Mouse (Mus musculus) erythroblast, adult 5-6 weeks (primary cell): Measurements from ENCODE around the gene Rab8a. TPM values are rescaled to one million over a fixed set of nuclear protein-coding genes. Genes with fewer than 3 reads are reported as not detected.
A peak's percentile ranks its signal among the peaks of the same experiment; 100 is the strongest.

Experiments used
- ATAC-seq: replicated peaks from 2 replicates; pipeline ENCODE4 v1.8.0; 2016; ENCODE audit warnings: moderate number of reproducible peaks, mild to moderate bottlenecking, moderate TSS enrichment, inconsistent platforms; ENCODE audit not compliant: poor library complexity, low FRiP score, severe bottlenecking
- total RNA-seq, 2 experiments: library from RNA; stranded (forward) in 1 of 2; stranded (reverse) in 1 of 2; fragments of 150-400 nt in 1 of 2; fragments of 200-764, 138-1000 nt in 1 of 2; gene quantifications; 2 replicates each; pipeline versions ENCODE4 v1.2.3 to v1.2.4; 2015 to 2017; ENCODE audit warnings: low replicate concordance in 2 of 2

Rab8a gene
- total RNA-seq, 2 experiments from 2014 or later = 26.9 to 69.9 TPM

GRCm38 (mm10) chr8:72208582-72208981, 47.6 kb downstream of the Rab8a start:
- ATAC-seq = no peak

GRCm38 (mm10) chr8:72210222-72210621, 49.2 kb downstream of the Rab8a start:
- no peak for ATAC-seq

DNA sequence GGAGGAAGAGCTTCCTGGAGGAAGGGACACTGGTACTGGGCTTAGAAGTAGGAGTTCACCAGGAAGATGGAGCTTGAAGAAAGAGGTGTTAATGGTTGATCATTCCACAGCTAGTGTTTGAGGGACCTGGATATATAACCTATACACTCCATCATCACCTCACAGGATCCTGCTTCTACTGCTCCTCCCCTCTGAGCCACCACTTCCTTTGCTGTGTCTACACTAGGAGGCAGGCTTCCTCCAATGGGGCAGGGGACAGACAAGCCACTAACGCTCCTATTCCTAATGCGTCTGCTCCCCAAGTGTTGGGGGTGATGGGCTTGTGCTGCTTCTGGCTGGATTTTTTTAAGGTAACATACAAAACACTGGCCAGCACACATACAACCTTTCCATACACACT, 49.7 kb downstream of the Rab8a start:
- ATAC-seq = 0 out of 2 replicates have a peak, but pooled peaks have one; percentile 16

GRCm38 (mm10) chr8:72211846-72212245, 50.8 kb downstream of the Rab8a start:
- ATAC-seq = no peak

DNA sequence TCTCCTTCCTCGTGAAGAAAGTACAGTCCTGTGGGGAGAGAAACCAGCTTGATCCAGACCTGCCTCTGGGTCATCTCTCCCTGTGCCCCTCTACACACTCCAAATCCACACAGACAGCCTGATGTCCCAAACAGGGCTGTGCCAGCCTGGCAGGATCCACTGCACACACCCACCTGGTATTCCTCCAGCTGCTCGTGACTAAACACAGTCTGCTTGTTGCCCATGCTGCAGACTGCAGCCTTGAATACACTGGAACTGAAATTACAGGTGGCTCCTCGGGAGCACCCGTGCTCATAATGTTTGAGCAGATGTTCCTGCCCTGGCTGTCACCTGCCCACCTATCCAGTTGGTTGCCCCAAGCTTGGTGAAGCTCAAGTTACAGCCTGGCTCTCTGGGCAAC, 51.8 kb downstream of the Rab8a start, which contains the start of gene Cib3:
Gene Cib3 (minus strand): TSS at position 87 of the 400 bp plus-strand sequence.
- no peak for ATAC-seq

DNA sequence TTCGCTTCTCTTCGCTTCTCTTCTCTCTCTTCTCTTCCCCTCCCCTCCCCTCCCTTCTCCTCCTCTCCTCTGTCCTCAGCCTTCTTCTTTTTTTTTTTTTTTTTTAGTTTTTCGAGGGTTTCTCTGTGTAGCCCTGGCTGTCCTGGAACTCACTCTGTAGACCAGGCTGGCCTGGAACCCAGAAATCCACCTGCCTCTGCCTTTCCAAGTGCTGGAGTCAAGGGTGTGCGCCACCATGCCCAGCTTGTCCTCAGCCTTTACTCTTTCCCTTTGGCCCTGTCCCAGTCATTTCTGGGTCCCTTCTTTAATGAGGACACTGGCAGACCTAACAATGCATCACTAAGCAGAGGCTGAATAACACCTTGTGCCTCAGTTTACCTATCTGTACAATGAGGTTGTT, 52.5 kb downstream of the Rab8a start, which contains the start of gene Gm11034:
Gene Gm11034 (minus strand): TSS at position 101 of the 400 bp plus-strand sequence.
- ATAC-seq = no peak

DNA sequence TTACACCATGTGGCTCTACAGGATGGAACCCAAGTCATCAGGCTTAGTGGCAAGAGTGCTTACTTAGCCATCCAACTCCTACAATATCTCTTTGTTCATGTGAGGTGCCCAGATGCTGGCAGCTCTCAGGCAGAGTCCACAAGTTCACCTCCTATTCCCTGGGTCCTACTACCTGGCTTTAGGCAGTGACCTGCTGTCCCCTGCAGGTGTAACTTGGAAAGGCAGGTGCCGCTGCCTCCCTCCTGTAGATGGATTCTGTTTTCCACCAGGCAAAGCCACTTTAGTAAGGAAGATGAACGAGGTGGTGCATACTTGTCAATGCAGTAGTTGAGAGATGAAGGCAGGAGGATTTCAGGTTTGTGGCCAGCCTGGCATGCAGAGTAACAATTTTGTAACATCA, 54.1 kb downstream of the Rab8a start:
- no peak for ATAC-seq

DNA sequence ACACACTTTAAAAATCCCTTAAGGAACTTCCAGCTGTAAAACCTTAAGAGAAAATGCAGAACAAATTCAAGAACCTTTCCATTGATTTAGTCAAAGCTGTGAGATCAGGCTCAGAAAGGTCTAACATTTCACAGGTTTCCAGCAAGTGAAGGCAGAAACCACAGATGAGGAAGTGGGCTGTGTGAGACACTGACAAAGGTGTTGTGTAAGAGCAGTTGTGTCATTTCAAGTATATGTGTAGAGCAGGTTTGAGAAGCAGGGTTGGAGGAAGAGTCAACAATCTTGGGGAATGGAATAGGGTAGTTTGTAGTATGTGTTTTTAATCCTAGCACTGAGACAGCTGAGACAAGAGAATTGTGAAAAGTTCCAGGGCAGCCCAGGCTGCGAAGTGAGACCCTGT, 54.9 kb downstream of the Rab8a start:
- ATAC-seq = no peak

GRCm38 (mm10) chr8:72218781-72219540, 58.0 kb downstream of the Rab8a start:
- ATAC-seq = no peak

DNA sequence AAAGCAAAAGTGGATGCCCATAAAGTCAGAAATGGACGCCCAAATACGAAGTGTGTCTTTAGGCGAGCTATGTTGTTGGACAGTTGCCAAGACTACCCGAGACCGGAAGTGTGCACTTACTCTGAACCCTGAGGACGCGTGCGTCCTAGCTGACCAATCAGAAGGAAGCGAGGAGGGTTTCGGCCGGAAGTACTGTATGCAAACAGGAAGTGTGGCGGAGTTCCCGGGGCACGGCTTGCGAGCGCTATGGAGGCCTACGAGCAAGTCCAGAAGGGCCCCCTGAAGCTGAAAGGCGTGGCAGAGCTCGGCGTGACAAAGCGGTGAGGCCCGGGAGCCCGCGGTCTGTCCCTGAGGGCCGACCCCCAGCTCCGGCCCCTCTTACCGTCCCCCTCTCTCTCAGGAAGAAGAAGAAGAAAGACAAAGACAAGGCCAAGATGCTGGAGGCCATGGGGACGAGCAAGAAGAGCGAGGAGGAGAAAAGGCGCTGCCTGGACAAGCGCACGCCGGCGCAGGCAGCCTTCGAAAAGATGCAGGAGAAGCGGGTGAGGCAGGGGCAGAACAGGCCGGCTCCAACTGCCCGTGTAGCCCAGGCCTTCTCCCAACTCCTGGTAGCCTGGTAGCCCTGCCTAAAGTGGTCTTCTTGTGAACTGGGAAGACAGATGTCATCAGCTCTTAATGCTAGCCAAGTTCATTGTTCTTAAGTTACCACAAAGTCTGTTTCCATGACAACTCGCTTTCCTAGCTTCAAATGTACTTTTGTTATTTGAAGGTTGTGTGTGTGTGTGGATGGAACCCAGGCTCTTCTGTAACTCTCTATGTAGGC, 58.8 kb downstream of the Rab8a start, which contains the start of gene Fam32a:
Gene Fam32a (plus strand): TSS at position 190 of the 823 bp plus-strand sequence.
- ATAC-seq = peak; percentile 97

DNA sequence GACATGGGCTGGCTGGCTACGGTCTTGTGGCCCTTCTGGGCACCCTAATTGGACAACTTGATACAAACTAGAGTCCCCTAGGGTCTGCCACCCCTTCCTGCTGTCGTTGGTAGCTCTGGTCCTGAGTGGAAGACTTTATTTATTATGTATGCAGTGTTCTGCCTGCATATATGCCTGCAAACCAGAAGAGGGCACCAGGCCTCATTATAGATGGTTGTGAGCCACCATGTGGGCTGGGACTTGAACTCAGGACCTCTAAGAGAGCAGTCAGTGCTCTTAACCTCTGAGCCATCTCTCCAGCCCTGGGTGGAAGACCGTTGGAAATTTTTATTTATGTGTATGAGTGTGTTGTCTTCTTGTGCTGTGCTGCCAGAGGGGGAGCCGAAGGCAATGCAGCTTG, 59.8 kb downstream of the Rab8a start:
- no peak for ATAC-seq

- ATAC-seq = no peak
Measured at GRCm38 (mm10) chr8:72222656-72223055, 61.7 kb downstream of the Rab8a start.

Other genes with a start within 250 kb of the Rab8a start
- gene Zfp961, start 210.2 kb upstream of the Rab8a start, total RNA-seq (2015; ENCODE audit: low replicate concordance) = 11.7 and 15.8 TPM in 2 replicates
- 8.6 and 9.1 TPM in 2 replicates for gene Zfp961, start 210.2 kb upstream of the Rab8a start, total RNA-seq (2017; ENCODE audit: low replicate concordance)
- 15.3 and 25.2 TPM in 2 replicates for gene Cyp4f18, start 151.6 kb upstream of the Rab8a start, total RNA-seq (2015; ENCODE audit: low replicate concordance)
- 7.7 and 10.3 TPM in 2 replicates for gene Cyp4f18, start 151.6 kb upstream of the Rab8a start, total RNA-seq (2017; ENCODE audit: low replicate concordance)
- not detected in 2 replicates for gene Olfr372, start 120.0 kb upstream of the Rab8a start, total RNA-seq (2015; ENCODE audit: low replicate concordance)
- gene Olfr372, start 120.0 kb upstream of the Rab8a start, total RNA-seq (2017; ENCODE audit: low replicate concordance) = not detected in 2 replicates
- gene Olfr373, start 78.0 kb upstream of the Rab8a start, total RNA-seq (2015; ENCODE audit: low replicate concordance) = not detected in 2 replicates
- not detected in 2 replicates for gene Olfr373, start 78.0 kb upstream of the Rab8a start, total RNA-seq (2017; ENCODE audit: low replicate concordance)
- gene Olfr374, start 54.2 kb upstream of the Rab8a start, total RNA-seq (2015; ENCODE audit: low replicate concordance) = not detected in 2 replicates
- 0.14 TPM in 1 of 2 replicates, not detected in the other for gene Olfr374, start 54.2 kb upstream of the Rab8a start, total RNA-seq (2017; ENCODE audit: low replicate concordance)
- 22.5 and 25.9 TPM in 2 replicates for gene Tpm4, start 26.2 kb upstream of the Rab8a start, total RNA-seq (2015; ENCODE audit: low replicate concordance)
- 27.3 and 27.9 TPM in 2 replicates for gene Tpm4, start 26.2 kb upstream of the Rab8a start, total RNA-seq (2017; ENCODE audit: low replicate concordance)
- 0.77 and 4.4 TPM in 2 replicates for gene Hsh2d, start 28.4 kb downstream of the Rab8a start, total RNA-seq (2015; ENCODE audit: low replicate concordance)
- 1.7 and 2.8 TPM in 2 replicates for gene Hsh2d, start 28.4 kb downstream of the Rab8a start, total RNA-seq (2017; ENCODE audit: low replicate concordance)
- 1.7 TPM in 1 of 2 replicates, not detected in the other for gene Cib3, start 51.6 kb downstream of the Rab8a start, total RNA-seq (2015; ENCODE audit: low replicate concordance)
- gene Cib3, start 51.6 kb downstream of the Rab8a start, total RNA-seq (2017; ENCODE audit: low replicate concordance) = 1.8 and 5.4 TPM in 2 replicates
- not detected in 2 replicates for gene Gm11034, start 52.4 kb downstream of the Rab8a start, total RNA-seq (2015; ENCODE audit: low replicate concordance)
- gene Gm11034, start 52.4 kb downstream of the Rab8a start, total RNA-seq (2017; ENCODE audit: low replicate concordance) = not detected in 2 replicates
- gene Fam32a, start 58.5 kb downstream of the Rab8a start, total RNA-seq (2015; ENCODE audit: low replicate concordance) = 31.1 and 32.9 TPM in 2 replicates
- gene Fam32a, start 58.5 kb downstream of the Rab8a start, total RNA-seq (2017; ENCODE audit: low replicate concordance) = 30.3 and 36.4 TPM in 2 replicates
- 36.9 and 46.8 TPM in 2 replicates for gene Ap1m1, start 78.8 kb downstream of the Rab8a start, total RNA-seq (2015; ENCODE audit: low replicate concordance)
- gene Ap1m1, start 78.8 kb downstream of the Rab8a start, total RNA-seq (2017; ENCODE audit: low replicate concordance) = 15.7 and 22.7 TPM in 2 replicates
- 22.9 and 31.8 TPM in 2 replicates for gene Gm10282, start 144.1 kb downstream of the Rab8a start, total RNA-seq (2015; ENCODE audit: low replicate concordance)
- gene Gm10282, start 144.1 kb downstream of the Rab8a start, total RNA-seq (2017; ENCODE audit: low replicate concordance) = 14.9 and 39.9 TPM in 2 replicates
- 8.1 and 11.7 TPM in 2 replicates for gene Klf2, start 157.8 kb downstream of the Rab8a start, total RNA-seq (2015; ENCODE audit: low replicate concordance)
- gene Klf2, start 157.8 kb downstream of the Rab8a start, total RNA-seq (2017; ENCODE audit: low replicate concordance) = 3.4 and 4.6 TPM in 2 replicates